Mouse (Mus musculus) kidney, adult 2 months (tissue): ENCODE measurements around the gene Smpx.

Experiments
- CTCF ChIP-seq: fragments of 200-500 bp; conservative IDR thresholded peaks from 2 replicates; pipeline ENCODE4 v1.5.1; 2011; ENCODE audit warnings: low read depth, mild to moderate bottlenecking, control low read depth, low read length, moderate library complexity, mixed read lengths; ENCODE audit not compliant: insufficient read depth, insufficient read length
- POLR2A ChIP-seq: fragments of 200-500 bp; IDR thresholded peaks from one replicate; pipeline ENCODE4 v1.6.1; 2011; ENCODE audit warnings: low read depth, low read length, control low read depth

DNA sequence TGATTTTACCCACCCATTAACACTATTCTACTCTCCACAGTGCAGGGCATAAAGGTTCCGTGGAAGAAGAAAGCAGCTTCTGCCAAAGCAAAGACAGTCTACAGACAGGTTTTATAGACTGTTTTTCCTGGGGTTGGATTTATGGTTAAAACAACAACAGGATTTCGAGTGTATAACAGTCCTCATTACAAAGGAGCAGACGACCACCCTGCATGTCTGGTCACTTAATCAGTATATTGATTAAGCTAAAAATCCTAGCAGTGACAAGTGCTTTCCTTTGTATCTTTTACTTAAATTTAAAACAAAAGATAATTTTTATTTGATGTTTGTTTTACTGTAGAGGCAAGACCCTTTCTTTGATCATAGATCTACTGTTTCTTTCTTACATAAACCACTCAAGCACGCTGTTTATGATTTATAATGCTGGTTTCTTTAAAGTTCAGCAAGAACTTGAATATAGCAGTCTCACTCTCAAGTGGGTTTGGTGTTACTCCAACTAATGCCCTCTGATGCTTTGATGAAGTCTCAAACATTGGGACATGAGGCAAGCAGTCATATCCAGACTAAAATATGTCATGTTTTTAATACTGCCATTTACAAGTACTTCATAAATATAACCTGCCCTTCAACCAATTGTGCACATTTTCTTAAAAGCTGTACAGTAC lies 10.0 kb downstream of the Smpx start:
- no peak for TF ChIP-seq CTCF
- TF ChIP-seq POLR2A = no peak
